Mouse (Mus musculus) gastrocnemius, postnatal 36 days (tissue): ENCODE measurements around the gene Iqsec1. TPM values are rescaled to one million over a fixed set of nuclear protein-coding genes. Genes with fewer than 3 reads are reported as not detected.
"Not testable (repeated sequence)": the region's sequence is repeated elsewhere in the genome, so short reads cannot be mapped to it uniquely, and the experiment has no call there.

Experiments
- DNase-seq, 2 experiments: peaks; one replicate each; pipeline ENCODE4 v3.0.0; 2022
- intact Hi-C: fragments of 180-260 bp; cut with DNase I; formaldehyde crosslinking; loops from one replicate; pipeline ENCODE4 v1.15.1; 2025
- total RNA-seq, 2 experiments: library from RNA; stranded (reverse); gene quantifications; 2 replicates each; pipeline ENCODE4 v1.2.3; 2021

Gene Iqsec1
- total RNA-seq, 2 experiments from 2014 or later: 61.2 to 79.8 TPM

GRCm38 (mm10) chr6:90695754-90696153, 292.7 kb downstream of the Iqsec1 start:
- peak in 1 of 2 experiments; percentile 65 for DNase-seq
- intact Hi-C loops: no loop called here

- intact Hi-C loops: no loop called here
- DNase-seq: no peak
These were observed 296.1 kb downstream of the Iqsec1 start for GRCm38 (mm10) chr6:90692404-90692803.

GRCm38 (mm10) chr6:90691935-90692334, 296.6 kb downstream of the Iqsec1 start:
- intact Hi-C loops: no loop called here
- no peak for DNase-seq

- intact Hi-C loops: no loop called here
- no peak for DNase-seq
These were observed 299.0 kb downstream of the Iqsec1 start for GRCm38 (mm10) chr6:90689500-90689899.

- no peak for DNase-seq
- intact Hi-C loops: no loop called here
These were observed 299.7 kb downstream of the Iqsec1 start for GRCm38 (mm10) chr6:90688742-90689141.

- intact Hi-C loops: no loop called here
These were observed 300.5 kb downstream of the Iqsec1 start for GRCm38 (mm10) chr6:90688003-90688402.

GRCm38 (mm10) chr6:90686812-90687211, 301.7 kb downstream of the Iqsec1 start:
- intact Hi-C loops: no loop called here
- no peak for DNase-seq

More at GRCm38 (mm10) chr6:90688003-90688402, 300.5 kb downstream of the Iqsec1 start:
- DNase-seq: no peak

- no peak for DNase-seq
- intact Hi-C loops: no loop called here
These were observed 304.5 kb downstream of the Iqsec1 start for GRCm38 (mm10) chr6:90683831-90684532.

GRCm38 (mm10) chr6:90680401-90680800, 308.1 kb downstream of the Iqsec1 start:
- DNase-seq: no peak
- intact Hi-C loops: no loop called here

GRCm38 (mm10) chr6:90678759-90679158, 309.7 kb downstream of the Iqsec1 start:
- DNase-seq: no peak
- intact Hi-C loops: no loop called here

- DNase-seq: no peak
- intact Hi-C loops: no loop called here
These were observed 319.8 kb downstream of the Iqsec1 start for GRCm38 (mm10) chr6:90668693-90669092.

- intact Hi-C loops: no loop called here
- DNase-seq: no peak
These were observed 324.7 kb downstream of the Iqsec1 start for GRCm38 (mm10) chr6:90663736-90664135.

GRCm38 (mm10) chr6:90662148-90662547, 326.3 kb downstream of the Iqsec1 start:
- no peak for DNase-seq
- intact Hi-C loops: no loop called here

GRCm38 (mm10) chr6:90661029-90661399, 327.5 kb downstream of the Iqsec1 start:
- intact Hi-C loops: no loop called here
- no peak for DNase-seq

GRCm38 (mm10) chr6:90660398-90661028, 328.0 kb downstream of the Iqsec1 start:
- no peak for DNase-seq
- intact Hi-C loops: no loop called here

- DNase-seq: no peak
- intact Hi-C loops: no loop called here
These were observed 328.6 kb downstream of the Iqsec1 start for GRCm38 (mm10) chr6:90659913-90660312.

GRCm38 (mm10) chr6:90656344-90656850, 332.1 kb downstream of the Iqsec1 start:
- DNase-seq, intact Hi-C loops: not testable (repeated sequence)

GRCm38 (mm10) chr6:90653736-90654135, 334.7 kb downstream of the Iqsec1 start:
- intact Hi-C loops: loop anchor here (1.0 to 2.0 kb wide), 3 partner anchors 17 to 75 kb away; no protein-coding TSS in a partner anchor
- peak; percentile 43 to 53 for DNase-seq

- intact Hi-C loops: no loop called here
- no peak for DNase-seq
These were observed 337.9 kb downstream of the Iqsec1 start for GRCm38 (mm10) chr6:90650634-90651033.

GRCm38 (mm10) chr6:90649279-90649678, 339.2 kb downstream of the Iqsec1 start:
- intact Hi-C loops: no loop called here
- DNase-seq: no peak

- no peak for DNase-seq
- intact Hi-C loops: no loop called here
These were observed 340.1 kb downstream of the Iqsec1 start for GRCm38 (mm10) chr6:90648391-90648790.

- DNase-seq: no peak
- intact Hi-C loops: no loop called here
These were observed 343.5 kb downstream of the Iqsec1 start for GRCm38 (mm10) chr6:90644965-90645364.
